ENCODE assay signal across 8 mouse cellular contexts in the genomic region with DNA sequence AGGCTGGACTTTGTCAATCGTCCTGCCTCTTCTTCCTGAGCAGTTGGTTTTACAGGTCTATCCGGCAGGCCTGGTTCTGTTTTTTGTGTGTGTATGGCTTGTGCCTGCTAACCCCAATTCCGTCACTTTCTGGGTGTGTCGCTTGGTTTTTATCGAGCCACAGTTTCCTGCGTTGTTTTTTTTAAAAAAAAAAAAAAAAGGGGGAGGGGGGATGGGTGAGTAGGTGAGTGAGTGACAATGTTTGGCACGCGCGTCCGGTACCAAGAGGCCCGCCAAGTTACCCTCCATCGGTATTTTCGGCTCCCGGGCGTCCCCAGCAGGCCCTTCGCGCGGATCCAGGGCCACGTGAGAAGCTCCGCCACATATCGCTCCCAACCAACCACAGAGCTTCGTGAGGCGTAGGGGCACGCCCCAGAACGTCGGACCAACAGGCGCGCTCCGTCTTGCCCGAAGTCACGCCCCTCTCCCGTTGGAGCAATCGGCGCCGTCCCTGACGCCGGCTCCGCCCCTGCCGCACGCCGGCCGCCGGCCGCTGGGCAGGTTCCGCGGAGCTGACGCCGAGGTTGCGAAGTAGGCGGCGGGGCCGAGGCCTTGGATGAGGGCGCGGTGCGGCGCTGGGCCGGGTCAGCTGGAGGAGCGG. TPM values are rescaled to one million over a fixed set of nuclear protein-coding genes. Genes with fewer than 3 reads are reported as not detected.
DNase-seq lines count a peak whose midpoint lies in the region; ATAC-seq and TF ChIP-seq lines count a peak whose summit lies in the region.

A gene (plus strand): TSS at position 469 of the 640 bp plus-strand sequence.

- peak; percentile 87 for ATAC-seq in activated CD4-positive, CD25-positive, alpha-beta regulatory T cell, adult 4 months

- peak; percentile 92 to 97 for DNase-seq in gastrocnemius, adult 8-10 months (ENCODE audit: low spot score in 2 of 2)
- DNase-seq in hindlimb bud, embryonic 11.5 days (ENCODE audit: extremely low spot score, low read depth, low spot score) = peak; percentile 78
- peak; percentile 86 to 97 for DNase-seq in left cerebral cortex, adult 8-10 months (ENCODE audit: low spot score in 2 of 2)
- peak; percentile 98 to 99 for DNase-seq in right cerebral cortex, postnatal 10 days (ENCODE audit: low spot score in 2 of 2)
- peak; percentile 93 for DNase-seq in urinary bladder, postnatal 25 days (ENCODE audit: low spot score)

- H3K27me3 ChIP-seq in megakaryocyte, embryonic 14.5 days (replicated peaks) = no peaks in the 10 kb centered on the region

- H3K27ac ChIP-seq in cortical plate, adult 2 months (ENCODE audit: insufficient read depth, low read length) = peak within 1 kb of the TSS; percentile 76

- TF ChIP-seq POLR2A in cortical plate, adult 2 months (IDR thresholded peaks at IDR 0.05; ENCODE audit: extremely low read depth, insufficient read depth, low read length) = peak; percentile 57; the same call in 1 of the 2 replicates

- peak within 1 kb of the TSS; percentile 94 for H3K4me3 ChIP-seq in cortical plate, adult 2 months (ENCODE audit: insufficient read depth, low read length)
- peak within 1 kb of the TSS; percentile 98 for H3K4me3 ChIP-seq in megakaryocyte, embryonic 14.5 days (replicated peaks)

- H3K9me3 ChIP-seq in megakaryocyte, embryonic 14.5 days = no peaks in the 10 kb centered on the region

- H3K4me1 ChIP-seq in cortical plate, adult 2 months (ENCODE audit: control insufficient read depth, insufficient read depth, low read length) = peaks cover 4% of the 10 kb centered on the region; the same call in 1 of the 2 replicates
- H3K4me1 ChIP-seq in megakaryocyte, embryonic 14.5 days = peaks cover 81% of the 10 kb centered on the region

- no peak for TF ChIP-seq CTCF in cortical plate, adult 2 months (IDR thresholded peaks at IDR 0.05; ENCODE audit: extremely low read depth, insufficient read depth, low read length)

- peaks cover 41% of the 10 kb centered on the region for H3K36me3 ChIP-seq in megakaryocyte, embryonic 14.5 days (replicated peaks; ENCODE audit: low read length)

RNA-seq across cellular contexts. Expression of the gene that starts here (rescaled TPM):
- 1 to 10 TPM; 1.0 to 5.0 TPM for polyA plus RNA-seq in activated CD4-positive, CD25-positive, alpha-beta regulatory T cell, adult 4 months (2017; shearing (Covaris generic))
- 28.4 and 28.8 TPM in 2 replicates for polyA plus RNA-seq in cortical plate, adult 2 months (2012; rRNA removed)
- 10 to 100 TPM; 41.0 to 65.6 (median 53.0) TPM for total RNA-seq in gastrocnemius, adult 8-10 months (2022)
- 10 to 100 TPM; 70.4 to 85.5 (median 78.8) TPM for total RNA-seq in left cerebral cortex, adult 8-10 months (2022)
- polyA plus RNA-seq in megakaryocyte, embryonic 14.5 days (2012; ENCODE audit: insufficient read depth, low replicate concordance) = 10.1 and 13.2 TPM in 2 replicates

Comparison
In these comparisons a context has a peak if more than half of its experiments do, and no peak if none do; other contexts are left out.
1. Peak in every context shown above with its lines: DNase-seq, ATAC-seq, H3K4me3 ChIP-seq and H3K27ac ChIP-seq.